Mouse (Mus musculus) adrenal gland, adult 10 weeks (tissue): ENCODE data around the gene Vmn1r47. TPM values are rescaled to one million over a fixed set of nuclear protein-coding genes. Genes with fewer than 3 reads are reported as not detected.

Experiments
- polyA plus RNA-seq: library from polyadenylated mRNA; stranded (reverse); fragments of 350-450 nt; fragmentation: Illumina TruSeq; extraction: RNeasy Lipid Tissue Mini Kit (QIAGEN cat#74804); gene quantifications from one replicate; pipeline ENCODE4 v1.2.3, GENCODE M21; 2014; ENCODE audit warnings: low read depth, low replicate concordance

Vmn1r47 gene
- not detected for polyA plus RNA-seq

GRCm38 (mm10) chr6:90015847-90016246 lies at the start of gene Vmn1r47:
Vmn1r47 (plus strand) TSS chr6:90016147.

GRCm38 (mm10) chr6:89969013-89969412 lies 46.9 kb upstream of the Vmn1r47 start, which contains the start of gene Vmn1r46:
Vmn1r46 (plus strand) TSS chr6:89969313.

GRCm38 (mm10) chr6:90036741-90037140 lies 20.8 kb downstream of the Vmn1r47 start, which contains the start of gene Vmn1r48:
Vmn1r48 (minus strand) TSS chr6:90036841.

Other genes starting within 250 kb of the Vmn1r47 start
- gene Vmn1r42, start 139.7 kb upstream of the Vmn1r47 start, polyA plus RNA-seq: not detected
- gene Vmn1r43, start 139.7 kb upstream of the Vmn1r47 start, polyA plus RNA-seq: not detected
- gene Vmn1r44, start 132.5 kb upstream of the Vmn1r47 start, polyA plus RNA-seq: not detected
- gene Vmn1r45, start 75.5 kb upstream of the Vmn1r47 start, polyA plus RNA-seq: not detected
- gene Vmn1r46, start 46.8 kb upstream of the Vmn1r47 start, polyA plus RNA-seq: not detected
- gene Vmn1r48, start 20.7 kb downstream of the Vmn1r47 start, polyA plus RNA-seq: not detected
- not detected for gene Vmn1r49, start 62.4 kb downstream of the Vmn1r47 start, polyA plus RNA-seq
- gene Vmn1r50, start 85.3 kb downstream of the Vmn1r47 start, polyA plus RNA-seq: not detected
- not detected for gene Vmn1r51, start 106.4 kb downstream of the Vmn1r47 start, polyA plus RNA-seq
- not detected for gene Vmn1r52, start 158.7 kb downstream of the Vmn1r47 start, polyA plus RNA-seq
- gene V1ra8, start 186.6 kb downstream of the Vmn1r47 start, polyA plus RNA-seq: not detected
- not detected for gene Vmn1r53, start 208.3 kb downstream of the Vmn1r47 start, polyA plus RNA-seq
- not detected for gene Vmn1r54, start 230.2 kb downstream of the Vmn1r47 start, polyA plus RNA-seq